Mouse (Mus musculus) megakaryocyte, embryonic 14.5 days (primary cell): ENCODE results near the gene Kcnmb4. TPM values are rescaled to one million over a fixed set of nuclear protein-coding genes. Genes with fewer than 3 reads are reported as not detected.

Experiments used
- H3K27me3 ChIP-seq: replicated peaks from 2 replicates; pipeline ENCODE3; 2012; ENCODE audit warnings: inconsistent platforms
- H3K36me3 ChIP-seq: replicated peaks from 2 replicates; pipeline ENCODE3; 2012; ENCODE audit warnings: low read length, inconsistent platforms, mixed read lengths
- H3K4me1 ChIP-seq: 2 replicates; pipeline ENCODE4 v1.6.1; 2012; ENCODE audit warnings: inconsistent platforms
- H3K4me3 ChIP-seq: replicated peaks from 2 replicates; pipeline ENCODE3; 2012; ENCODE audit warnings: moderate library complexity, mild to moderate bottlenecking, inconsistent platforms
- H3K9me3 ChIP-seq: 2 replicates; pipeline ENCODE4 v1.6.1; 2012; ENCODE audit warnings: inconsistent platforms
- FLI1 ChIP-seq: IDR thresholded peaks from 2 replicates; pipeline ENCODE4 v1.6.1; 2012; ENCODE audit warnings: low read length, inconsistent platforms, mixed read lengths
- GATA1 ChIP-seq: IDR thresholded peaks from 3 replicates; pipeline ENCODE4 v1.6.1; 2012; ENCODE audit warnings: mixed read lengths, low read length, inconsistent platforms, borderline replicate concordance
- polyA plus RNA-seq: library from polyadenylated mRNA; stranded (reverse); fragments of >175 nt; gene quantifications from 2 replicates; pipeline ENCODE4 v1.2.3, GENCODE M21; 2012; ENCODE audit warnings: low replicate concordance; ENCODE audit not compliant: insufficient read depth

The Kcnmb4 gene
- polyA plus RNA-seq, 1 experiment: 1.4 TPM

DNA sequence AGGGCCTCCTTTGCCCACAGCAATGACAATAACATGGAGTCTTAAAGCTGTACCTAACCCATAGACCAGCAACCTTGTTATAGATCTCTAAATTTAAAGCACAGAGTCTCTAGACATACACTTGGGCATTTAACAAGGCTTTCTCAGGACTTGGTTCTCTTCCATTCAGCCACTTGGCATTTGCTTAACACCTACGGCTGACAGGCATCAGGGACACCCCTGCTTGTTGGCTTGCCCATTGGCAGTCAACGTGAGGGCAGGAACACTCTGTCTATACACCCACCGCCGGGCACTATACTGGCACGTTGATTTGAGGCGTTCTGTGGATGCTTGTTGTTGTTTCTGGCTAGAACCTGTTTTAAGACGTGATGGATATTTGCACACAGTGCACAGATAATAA lies 41.3 kb downstream of the Kcnmb4 start:
- Histone ChIP-seq H3K36me3 (no peaks in the 10 kb centered on the region), H3K27me3 (no peaks in the 10 kb centered on the region), H3K9me3 (peaks cover 65% of the 10 kb centered on the region), H3K4me1 (no peaks in the 10 kb centered on the region; the same call in 1 of the 2 replicates), H3K4me3 (no peak overlapping the region)
- TF ChIP-seq FLI1 (no peak), GATA1 (no peak)

- peaks cover 66% of the 10 kb centered on the region for H3K9me3 ChIP-seq
- H3K27me3 ChIP-seq: no peaks in the 10 kb centered on the region
- no peak overlapping the region for H3K4me3 ChIP-seq
- no peaks in the 10 kb centered on the region for H3K36me3 ChIP-seq
- TF ChIP-seq GATA1 (no peak), FLI1 (no peak)
- no peaks in the 10 kb centered on the region; the same call in 1 of the 2 replicates for H3K4me1 ChIP-seq
Observed at GRCm38 (mm10) chr10:116428026-116428780, 45.5 kb downstream of the Kcnmb4 start.

- no peaks in the 10 kb centered on the region for H3K27me3 ChIP-seq
- H3K4me3 ChIP-seq: no peak overlapping the region
- no peak for TF ChIP-seq GATA1
- TF ChIP-seq FLI1: no peak
- H3K36me3 ChIP-seq: no peaks in the 10 kb centered on the region
- H3K4me1 ChIP-seq: no peaks in the 10 kb centered on the region; the same call in 1 of the 2 replicates
- peaks cover 73% of the 10 kb centered on the region for H3K9me3 ChIP-seq
Observed at GRCm38 (mm10) chr10:116426176-116426575, 47.5 kb downstream of the Kcnmb4 start.

DNA sequence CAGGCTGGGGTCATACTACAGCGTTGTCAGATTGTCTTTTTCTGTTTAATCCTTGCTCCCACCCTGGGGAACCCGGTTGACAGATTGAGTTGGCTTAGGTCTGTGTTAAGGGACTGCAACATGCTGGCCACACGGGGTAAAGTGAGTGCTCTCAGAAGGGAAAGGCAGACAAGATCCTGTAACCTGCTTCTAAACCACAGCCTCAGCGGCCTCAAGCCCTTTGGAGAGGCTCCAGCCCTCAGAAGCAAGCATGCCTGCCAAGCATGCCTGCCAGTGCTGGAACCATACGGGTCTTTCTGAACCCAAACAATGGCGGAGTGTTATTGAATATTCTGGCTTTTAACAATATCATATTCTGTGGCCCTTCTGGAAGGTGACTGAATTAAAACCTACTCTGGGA lies 48.8 kb downstream of the Kcnmb4 start:
- TF ChIP-seq FLI1: no peak
- TF ChIP-seq GATA1: no peak
- peaks cover 76% of the 10 kb centered on the region for H3K9me3 ChIP-seq
- H3K36me3 ChIP-seq: no peaks in the 10 kb centered on the region
- H3K4me1 ChIP-seq: no peaks in the 10 kb centered on the region
- no peaks in the 10 kb centered on the region for H3K27me3 ChIP-seq
- H3K4me3 ChIP-seq: no peak overlapping the region

DNA sequence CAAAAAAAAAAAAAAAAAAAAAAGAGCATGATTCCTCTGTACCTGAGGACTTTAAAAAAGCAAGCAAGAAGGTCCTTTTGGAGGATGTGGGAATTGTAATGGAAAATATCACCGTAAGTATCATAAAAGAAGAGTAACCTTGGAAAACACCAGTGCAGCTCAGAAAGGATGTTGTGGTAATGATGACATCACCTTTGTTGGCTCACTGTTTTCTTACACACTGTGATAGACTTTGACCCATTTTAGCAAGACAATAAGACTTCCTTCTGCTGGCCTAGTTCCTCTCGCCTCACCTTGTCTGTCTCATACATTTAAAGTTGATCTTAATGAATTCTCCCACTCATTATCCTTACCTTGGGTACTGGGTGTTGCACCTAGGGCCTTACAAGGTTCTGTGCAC lies 51.1 kb downstream of the Kcnmb4 start:
- Histone ChIP-seq H3K4me1 (no peaks in the 10 kb centered on the region), H3K4me3 (no peak overlapping the region), H3K36me3 (no peaks in the 10 kb centered on the region), H3K27me3 (no peaks in the 10 kb centered on the region), H3K9me3 (peaks cover 70% of the 10 kb centered on the region)
- TF ChIP-seq FLI1 (no peak), GATA1 (no peak)

DNA sequence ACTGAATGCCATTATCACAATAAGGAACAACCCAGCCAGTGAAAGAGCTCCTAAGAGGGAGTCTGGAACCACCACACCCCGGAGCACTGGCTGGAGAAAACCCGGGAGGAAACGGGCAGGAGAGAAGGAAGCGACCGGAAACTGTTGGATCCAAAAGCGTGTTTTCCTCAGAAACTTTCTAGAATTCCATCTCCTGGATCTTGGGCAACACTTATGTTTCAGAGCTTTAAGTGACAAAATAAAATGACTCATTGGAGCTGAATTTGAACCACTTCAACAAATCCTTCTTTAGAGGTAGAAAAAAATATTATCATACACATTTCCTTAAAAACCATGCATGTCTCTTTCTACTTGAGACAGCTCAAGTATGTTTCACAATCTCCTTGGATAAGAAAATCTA lies 52.7 kb downstream of the Kcnmb4 start:
- Histone ChIP-seq H3K4me3 (no peak overlapping the region), H3K36me3 (no peaks in the 10 kb centered on the region), H3K9me3 (peaks cover 54% of the 10 kb centered on the region), H3K27me3 (no peaks in the 10 kb centered on the region), H3K4me1 (no peaks in the 10 kb centered on the region)
- TF ChIP-seq GATA1: no peak
- no peak for TF ChIP-seq FLI1

GRCm38 (mm10) chr10:116418121-116418726 lies 55.5 kb downstream of the Kcnmb4 start:
- H3K4me1 ChIP-seq: no peaks in the 10 kb centered on the region
- H3K27me3 ChIP-seq: no peaks in the 10 kb centered on the region
- H3K36me3 ChIP-seq: no peaks in the 10 kb centered on the region
- peaks cover 43% of the 10 kb centered on the region for H3K9me3 ChIP-seq
- no peak overlapping the region for H3K4me3 ChIP-seq
- TF ChIP-seq GATA1: no peak
- TF ChIP-seq FLI1: no peak

GRCm38 (mm10) chr10:116416726-116417125 lies 57.0 kb downstream of the Kcnmb4 start:
- Histone ChIP-seq H3K4me3 (no peak overlapping the region), H3K4me1 (no peaks in the 10 kb centered on the region), H3K9me3 (peaks cover 32% of the 10 kb centered on the region), H3K36me3 (no peaks in the 10 kb centered on the region), H3K27me3 (no peaks in the 10 kb centered on the region)
- no peak for TF ChIP-seq GATA1
- no peak for TF ChIP-seq FLI1

- H3K9me3 ChIP-seq: peaks cover 28% of the 10 kb centered on the region
- no peaks in the 10 kb centered on the region for H3K27me3 ChIP-seq
- H3K36me3 ChIP-seq: no peaks in the 10 kb centered on the region
- no peak overlapping the region for H3K4me3 ChIP-seq
- no peaks in the 10 kb centered on the region for H3K4me1 ChIP-seq
- TF ChIP-seq GATA1 (no peak), FLI1 (no peak)
Observed at GRCm38 (mm10) chr10:116416142-116416541, 57.5 kb downstream of the Kcnmb4 start.

DNA sequence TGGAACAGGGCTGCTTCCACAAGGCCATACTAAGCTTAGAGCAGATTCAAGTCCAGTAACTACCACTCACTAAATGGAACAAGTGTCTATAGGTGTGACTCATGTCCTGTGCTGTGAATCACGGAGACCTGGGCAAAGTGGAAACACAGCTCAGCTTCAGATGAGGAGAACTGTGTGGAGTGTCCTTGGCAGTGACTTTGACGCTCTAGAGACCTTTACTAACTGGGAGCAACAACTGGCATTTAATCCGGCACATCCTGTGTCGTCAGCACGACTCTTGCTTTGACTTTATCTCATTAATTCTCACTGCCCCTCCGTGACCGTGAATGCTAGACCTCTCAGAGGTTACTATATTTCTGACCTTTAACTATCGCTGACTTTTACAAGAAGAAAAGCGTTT lies 62.9 kb downstream of the Kcnmb4 start:
- H3K4me1 ChIP-seq: no peaks in the 10 kb centered on the region
- H3K4me3 ChIP-seq: no peak overlapping the region
- H3K27me3 ChIP-seq: no peaks in the 10 kb centered on the region
- H3K36me3 ChIP-seq: no peaks in the 10 kb centered on the region
- 0 out of 2 replicates have a peak, but pooled peaks cover 8% of the 10 kb centered on the region for H3K9me3 ChIP-seq
- TF ChIP-seq GATA1 (no peak), FLI1 (no peak)
